Mouse (Mus musculus) testis, adult 2 months (tissue): Measurements from ENCODE around the gene Mmp15. TPM values are rescaled to one million over a fixed set of nuclear protein-coding genes. Genes with fewer than 3 reads are reported as not detected.

Source experiments
- H3K27ac ChIP-seq: fragments of 200-500 bp; 2 replicates; pipeline ENCODE4 v1.5.1; 2012; ENCODE audit warnings: low read depth, low read length; ENCODE audit not compliant: control insufficient read depth, insufficient read depth
- H3K27me3 ChIP-seq: fragments of 200-500 bp; 2 replicates; pipeline ENCODE4 v1.6.1; 2012; ENCODE audit warnings: mild to moderate bottlenecking, low read length, moderate library complexity; ENCODE audit not compliant: control insufficient read depth, insufficient read depth
- H3K36me3 ChIP-seq: fragments of 200-500 bp; 2 replicates; pipeline ENCODE4 v1.6.1; 2012; ENCODE audit warnings: mild to moderate bottlenecking, low read length; ENCODE audit not compliant: control insufficient read depth, insufficient read depth
- H3K4me1 ChIP-seq: fragments of 200-500 bp; 2 replicates; pipeline ENCODE4 v1.6.1; 2012; ENCODE audit warnings: low read length; ENCODE audit not compliant: control insufficient read depth, insufficient read depth
- H3K4me3 ChIP-seq: fragments of 200-500 bp; 2 replicates; pipeline ENCODE4 v1.5.1; 2012; ENCODE audit warnings: low read depth, mild to moderate bottlenecking, low read length, moderate library complexity, mixed read lengths; ENCODE audit not compliant: control insufficient read depth
- CTCF ChIP-seq: fragments of 200-500 bp; IDR thresholded peaks from 2 replicates; pipeline ENCODE4 v1.5.1; 2012; ENCODE audit warnings: low read depth, mild to moderate bottlenecking, inconsistent platforms, low read length, moderate library complexity; ENCODE audit not compliant: control insufficient read depth, insufficient read depth, insufficient replicate concordance
- POLR2A ChIP-seq: fragments of 200-500 bp; IDR thresholded peaks from 2 replicates; pipeline ENCODE4 v1.6.1; 2012; ENCODE audit warnings: low read depth, mild to moderate bottlenecking, inconsistent platforms, low read length, moderate library complexity; ENCODE audit not compliant: control insufficient read depth
- polyA plus RNA-seq: library from polyadenylated mRNA; depleted of rRNA; stranded (reverse); fragments of >200 nt; gene quantifications from 2 replicates; pipeline ENCODE4 v1.2.3, GENCODE M21; 2012; rRNA removed

The Mmp15 gene
- polyA plus RNA-seq: 0.23 and 0.30 TPM in 2 replicates

- H3K27me3 ChIP-seq: no peaks in the 10 kb centered on the region
- H3K27ac ChIP-seq: no peak within 1 kb of the TSS
- TF ChIP-seq POLR2A (no peak), CTCF (no peak)
- peak within 1 kb of the TSS; percentile 18 for H3K4me3 ChIP-seq
- H3K4me1 ChIP-seq: peaks cover 11% of the 10 kb centered on the region
- no peaks in the 10 kb centered on the region for H3K36me3 ChIP-seq
These were observed at the start of gene Mmp15 for GRCm38 (mm10) chr8:95352151-95352870. Mmp15 (plus strand) TSS chr8:95352268.

GRCm38 (mm10) chr8:95302410-95302809, 49.7 kb upstream of the Mmp15 start:
- TF ChIP-seq CTCF: peak; percentile 38; the same call in 1 of the 2 replicates
- no peak for TF ChIP-seq POLR2A

GRCm38 (mm10) chr8:95305526-95305925, 46.5 kb upstream of the Mmp15 start:
- Histone ChIP-seq H3K27ac (peak overlapping the region; percentile 34; the same call in 1 of the 2 replicates), H3K4me1 (peaks cover 5% of the 10 kb centered on the region), H3K4me3 (no peak overlapping the region), H3K27me3 (no peaks in the 10 kb centered on the region), H3K36me3 (no peaks in the 10 kb centered on the region)
- TF ChIP-seq POLR2A (no peak), CTCF (no peak)

More at GRCm38 (mm10) chr8:95302410-95302809, 49.7 kb upstream of the Mmp15 start:
- Histone ChIP-seq H3K27ac (no peak overlapping the region), H3K4me1 (peaks cover 5% of the 10 kb centered on the region), H3K27me3 (no peaks in the 10 kb centered on the region), H3K36me3 (no peaks in the 10 kb centered on the region), H3K4me3 (no peak overlapping the region)

GRCm38 (mm10) chr8:95306431-95306830, 45.6 kb upstream of the Mmp15 start, which contains the start of gene Cngb1:
Cngb1 (minus strand) TSS chr8:95306585.
- H3K27me3 ChIP-seq: no peaks in the 10 kb centered on the region
- H3K4me1 ChIP-seq: peaks cover 7% of the 10 kb centered on the region
- H3K4me3 ChIP-seq: no peak within 1 kb of the TSS
- TF ChIP-seq CTCF (no peak), POLR2A (no peak)
- peak within 1 kb of the TSS; percentile 34 for H3K27ac ChIP-seq
- H3K36me3 ChIP-seq: no peaks in the 10 kb centered on the region

DNA sequence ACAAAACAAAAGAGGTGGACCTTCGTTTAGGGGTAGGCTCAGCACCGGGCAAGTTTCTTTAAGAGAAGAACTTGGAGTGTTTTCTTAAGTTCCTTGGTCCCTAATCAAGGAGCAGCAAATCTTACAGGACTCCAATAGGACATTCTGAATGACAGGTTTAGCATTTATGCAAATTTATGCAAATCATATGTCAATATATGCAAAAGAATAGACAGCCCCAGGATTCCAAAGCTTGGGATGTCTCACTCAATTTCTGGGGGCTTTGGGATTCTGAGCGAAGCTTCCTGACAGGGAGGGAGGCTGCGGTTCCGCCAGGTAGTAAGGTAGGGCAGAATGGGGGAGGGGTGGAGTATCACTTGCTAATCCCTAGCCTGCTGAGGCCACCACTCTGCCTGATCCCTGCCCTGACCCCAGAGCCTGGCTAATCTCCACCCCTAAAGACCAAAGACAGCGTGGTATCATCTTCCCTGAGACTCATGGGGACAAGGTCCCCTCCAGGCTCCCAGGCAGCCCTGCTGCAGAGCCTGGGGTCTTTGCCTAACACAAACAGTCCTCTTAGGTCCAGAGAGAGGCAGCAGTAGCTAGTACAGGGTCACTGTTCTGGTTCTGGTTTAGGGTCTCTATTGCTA, 41.6 kb upstream of the Mmp15 start, which contains the start of gene Tepp:
TSS of gene Tepp (plus strand) at position 225 of the 629 bp plus-strand sequence.
- peaks cover 11% of the 10 kb centered on the region for H3K4me1 ChIP-seq
- H3K36me3 ChIP-seq: no peaks in the 10 kb centered on the region
- TF ChIP-seq CTCF (no peak), POLR2A (no peak)
- peak within 1 kb of the TSS; percentile 41 for H3K27ac ChIP-seq
- no peaks in the 10 kb centered on the region for H3K27me3 ChIP-seq
- H3K4me3 ChIP-seq: peak within 1 kb of the TSS; percentile 83

DNA sequence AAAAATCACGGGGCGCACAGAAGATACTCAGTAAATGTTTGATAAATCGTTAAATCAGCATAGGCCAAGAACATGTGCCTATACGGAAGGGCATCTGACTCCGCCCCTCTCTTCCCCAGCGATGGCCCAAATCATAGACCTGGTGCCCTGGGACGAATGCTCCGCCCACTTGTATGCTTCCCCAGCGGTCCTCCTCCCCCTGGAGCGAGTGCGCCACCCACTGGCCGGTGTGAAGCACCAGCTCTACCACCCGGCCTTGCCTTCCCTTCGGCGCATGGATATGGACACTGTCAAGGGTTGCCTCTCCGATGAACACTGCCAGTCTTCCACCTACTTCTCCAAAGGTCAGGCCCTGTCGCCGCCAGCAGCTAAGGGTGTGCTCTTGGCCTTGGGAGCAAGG, 39.2 kb upstream of the Mmp15 start:
- H3K27me3 ChIP-seq: no peaks in the 10 kb centered on the region

DNA sequence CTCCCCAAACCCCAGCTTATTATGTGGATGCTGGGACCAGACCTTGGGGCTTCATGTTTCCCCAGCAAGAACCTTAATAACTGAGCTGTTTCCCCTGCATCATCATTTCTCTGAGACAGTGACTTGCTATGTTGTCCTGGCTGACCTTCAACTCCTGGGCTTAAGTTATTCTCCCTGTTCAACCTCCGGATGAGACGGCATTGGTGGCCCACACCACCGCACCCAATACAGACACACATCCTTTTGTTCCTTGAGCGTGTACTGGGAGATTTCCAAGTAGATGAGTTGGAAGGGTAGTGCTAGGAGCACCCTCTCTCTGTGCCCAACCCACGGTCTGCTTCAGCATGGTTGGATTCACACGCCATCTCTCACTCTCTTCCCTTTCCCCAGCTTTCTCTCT, 38.2 kb upstream of the Mmp15 start:
- no peaks in the 10 kb centered on the region for H3K36me3 ChIP-seq
- TF ChIP-seq POLR2A (no peak), CTCF (no peak)
- H3K27ac ChIP-seq: no peak overlapping the region
- H3K4me1 ChIP-seq: peaks cover 7% of the 10 kb centered on the region
- no peaks in the 10 kb centered on the region for H3K27me3 ChIP-seq
- H3K4me3 ChIP-seq: peak overlapping the region; percentile 1; the same call in 1 of the 2 replicates

More for the DNA sequence above, 39.2 kb upstream of the Mmp15 start:
- Histone ChIP-seq H3K27ac (no peak overlapping the region), H3K36me3 (no peaks in the 10 kb centered on the region), H3K4me3 (peak overlapping the region; percentile 91), H3K4me1 (peaks cover 7% of the 10 kb centered on the region)
- peak; percentile 67; the same call in 1 of the 2 replicates for TF ChIP-seq CTCF
- TF ChIP-seq POLR2A: no peak
